Mouse (Mus musculus) cerebellum, adult 9-10 months (tissue): ENCODE measurements around the gene Anapc16.
"Not testable (repeated sequence)": the region's sequence is repeated elsewhere in the genome, so short reads cannot be mapped to it uniquely, and the experiment has no call there.

ENCODE experiments used
- DNase-seq: peaks from one replicate; pipeline ENCODE4 v3.0.0; 2022

Anapc16 gene

GRCm38 (mm10) chr10:60002673-60003212 is at the start of gene Anapc16, which contains the start of gene Ascc1:
TSS of gene Anapc16 (minus strand) at chr10:60003135.
TSS of gene Ascc1 (plus strand) at chr10:60002805.
- DNase-seq = peak; percentile 97

DNA sequence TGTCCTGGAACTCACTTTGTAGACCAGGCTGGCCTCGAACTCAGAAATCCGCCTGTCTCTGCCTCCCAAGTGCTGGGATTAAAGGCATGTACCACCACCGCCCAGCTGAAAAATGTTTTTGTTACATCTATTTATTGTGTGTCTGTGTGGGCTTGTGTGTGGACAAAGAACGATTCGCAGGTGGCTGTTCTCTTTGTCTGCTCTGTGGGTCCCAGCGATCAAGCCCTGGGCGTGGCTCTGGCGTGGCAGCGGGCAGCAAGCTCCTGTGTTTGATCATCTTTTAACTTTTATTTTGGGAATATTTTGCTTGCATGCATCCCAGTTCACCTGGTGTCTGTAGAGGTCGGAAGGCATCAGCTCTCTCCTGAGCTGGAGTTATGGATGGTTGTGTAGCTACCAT is 47.6 kb upstream of the Anapc16 start:
- DNase-seq = no peak

- peak; percentile 39 for DNase-seq
Measured at GRCm38 (mm10) chr10:60046696-60047095, 43.8 kb upstream of the Anapc16 start.

- DNase-seq = no peak
Measured at GRCm38 (mm10) chr10:60042350-60042922, 39.5 kb upstream of the Anapc16 start.

- no peak for DNase-seq
Measured at GRCm38 (mm10) chr10:60035744-60036143, 32.8 kb upstream of the Anapc16 start.

DNA sequence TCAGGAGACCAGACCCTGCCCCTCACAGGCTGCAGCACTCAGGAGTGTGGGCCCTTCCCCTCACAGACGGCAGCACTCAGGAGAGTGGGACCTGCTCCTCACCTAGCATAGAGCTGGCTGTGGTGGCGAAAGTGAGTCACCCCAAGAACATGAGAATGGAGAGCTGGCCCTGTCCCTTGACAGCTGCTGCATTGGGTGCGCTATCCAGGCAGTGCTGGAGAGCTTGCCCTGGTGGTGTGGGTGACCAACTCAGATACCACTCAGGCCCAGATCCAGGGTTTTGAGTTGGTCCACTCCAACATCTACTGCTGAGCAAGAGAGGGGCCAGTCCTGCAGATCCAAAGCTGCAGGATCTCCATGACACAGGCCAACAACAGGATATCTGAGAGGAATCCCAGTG is 31.7 kb upstream of the Anapc16 start:
- no peak for DNase-seq

- DNase-seq = no peak
Measured at GRCm38 (mm10) chr10:60033064-60033463, 30.1 kb upstream of the Anapc16 start.

- DNase-seq = no peak
Measured at GRCm38 (mm10) chr10:60032622-60033021, 29.7 kb upstream of the Anapc16 start.

- no peak for DNase-seq
Measured at GRCm38 (mm10) chr10:60031985-60032384, 29.1 kb upstream of the Anapc16 start.

DNA sequence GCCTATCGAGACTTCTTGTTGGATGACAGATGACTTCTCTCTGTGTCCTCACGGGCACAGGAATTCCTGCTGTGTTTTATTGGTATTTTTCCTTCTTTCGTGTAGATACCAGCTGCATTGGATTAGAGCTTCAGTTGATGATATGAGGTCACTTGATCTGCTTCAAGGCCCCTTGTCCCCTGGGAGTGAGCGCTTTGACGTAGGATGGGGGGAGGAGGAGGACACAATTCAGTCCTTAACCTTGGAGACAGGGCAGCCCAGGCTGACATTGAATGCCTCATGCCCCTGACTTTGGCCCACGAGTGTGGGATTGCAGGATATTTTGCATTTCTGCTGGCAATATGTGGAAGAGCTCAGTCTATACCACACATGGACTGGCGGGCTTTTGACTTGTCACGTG is 28.6 kb upstream of the Anapc16 start:
- DNase-seq = no peak

DNA sequence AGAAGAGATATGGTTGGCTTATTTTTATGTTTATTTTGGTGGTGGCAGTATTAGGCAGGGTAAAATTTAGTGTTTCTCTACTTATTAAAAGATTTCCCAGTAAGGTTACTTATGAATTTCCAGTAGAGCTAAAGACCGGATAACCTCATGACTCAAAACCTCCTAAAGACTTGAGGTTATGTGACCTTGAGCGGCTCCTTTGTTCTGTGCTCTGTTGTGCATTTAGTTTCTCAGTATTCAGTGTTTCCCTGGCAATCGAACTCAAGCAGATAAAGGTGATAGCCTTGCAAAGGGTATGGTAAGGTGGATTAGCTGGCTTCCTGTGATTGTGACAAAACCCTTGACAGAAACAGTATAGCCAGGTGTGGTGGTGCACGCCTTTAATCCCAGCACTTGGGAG is 26.5 kb upstream of the Anapc16 start:
- no peak for DNase-seq

DNA sequence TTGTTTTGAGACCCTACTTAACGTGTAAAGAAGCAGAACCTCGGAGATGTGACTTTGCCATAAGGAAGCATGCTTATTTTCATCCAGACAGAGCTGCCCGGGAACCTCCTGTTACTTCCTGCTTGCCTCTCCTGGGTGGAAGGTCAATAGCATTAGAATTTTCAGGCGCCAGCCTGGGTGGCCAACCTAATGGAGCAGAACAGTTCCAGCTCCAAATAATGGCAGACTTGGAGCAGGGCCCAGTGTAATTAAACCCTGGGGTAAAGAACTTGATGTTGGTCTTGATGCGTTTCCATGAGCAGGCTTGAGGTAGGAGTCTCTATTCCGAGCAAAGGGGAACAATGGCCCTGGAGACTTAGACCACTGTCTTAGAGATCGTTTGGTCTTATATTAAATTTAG is 26.0 kb upstream of the Anapc16 start:
- DNase-seq = no peak

DNA sequence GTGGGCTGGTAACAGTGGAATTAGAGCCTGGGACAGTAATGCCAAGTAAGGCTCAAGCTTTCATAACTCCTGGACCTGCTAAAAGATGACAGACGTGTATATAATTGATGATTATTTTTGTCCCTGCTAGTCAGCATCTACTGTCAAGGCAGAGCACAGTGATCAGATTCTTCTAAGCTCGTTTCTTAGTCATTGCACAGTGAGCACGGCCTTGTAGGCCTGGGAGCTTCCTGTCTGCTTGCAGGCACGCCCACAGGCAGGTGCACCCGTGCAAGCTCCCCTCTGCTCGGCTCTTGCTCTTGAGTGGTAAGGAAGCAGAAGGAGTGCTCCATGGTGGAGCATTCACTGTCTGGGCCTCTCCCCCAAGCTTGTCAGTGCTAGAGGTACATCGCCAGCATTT is 25.2 kb upstream of the Anapc16 start:
- no peak for DNase-seq

DNA sequence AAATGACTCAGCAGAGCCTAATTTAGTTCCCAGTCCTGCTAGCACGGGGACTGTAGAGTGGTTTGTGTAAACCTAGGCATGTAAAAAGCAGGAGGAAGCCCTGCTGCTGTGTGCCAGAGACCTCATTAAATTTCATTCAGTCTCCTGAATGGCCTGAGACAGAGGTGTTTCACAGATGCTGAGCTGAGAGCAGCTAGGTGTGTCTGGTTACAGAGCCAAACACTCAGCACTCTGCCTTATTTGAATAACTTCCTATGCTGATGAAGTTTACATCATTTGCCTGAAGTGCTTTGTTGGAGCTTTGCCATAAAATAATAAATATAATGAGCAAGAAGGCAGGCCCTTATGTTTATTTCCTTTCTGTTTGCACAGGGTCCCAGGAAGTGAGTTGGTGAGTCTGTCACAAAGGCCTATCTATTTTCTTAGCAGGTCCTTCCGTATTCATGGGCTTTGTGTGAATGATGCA is 24.7 kb upstream of the Anapc16 start:
- no peak for DNase-seq

GRCm38 (mm10) chr10:60026759-60027395 is 23.9 kb upstream of the Anapc16 start:
- DNase-seq = no peak

GRCm38 (mm10) chr10:60023751-60024150 is 20.8 kb upstream of the Anapc16 start:
- no peak for DNase-seq

- DNase-seq = no peak
Measured at GRCm38 (mm10) chr10:60019299-60019698, 16.4 kb upstream of the Anapc16 start.

- DNase-seq = no peak
Measured at GRCm38 (mm10) chr10:60016223-60016622, 13.3 kb upstream of the Anapc16 start.

DNA sequence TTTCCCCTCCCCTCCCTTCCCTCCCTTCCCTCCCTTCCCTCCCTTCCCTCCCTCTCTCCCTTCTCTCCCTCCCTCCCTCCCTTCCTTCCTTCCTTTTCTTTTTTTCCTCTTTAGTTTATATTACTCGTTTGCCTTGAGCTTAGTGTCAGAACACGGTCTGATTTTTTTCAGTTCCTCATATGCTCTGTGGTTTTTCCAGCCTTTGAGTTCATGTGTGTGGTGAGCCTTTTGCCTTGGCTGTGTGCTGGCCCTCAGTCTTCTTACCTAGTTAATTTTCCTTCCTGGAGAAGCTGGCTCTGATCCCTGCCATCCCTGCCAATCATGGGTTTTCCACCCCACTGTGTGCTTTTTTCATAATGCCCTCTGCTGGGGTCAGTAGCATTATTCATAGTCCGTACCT is 6.2 kb upstream of the Anapc16 start:
- no peak for DNase-seq

- peak; percentile 63 for DNase-seq
Measured at GRCm38 (mm10) chr10:60005264-60005663, 2.3 kb upstream of the Anapc16 start.

GRCm38 (mm10) chr10:60003847-60004246 is 912 bp upstream of the Anapc16 start:
- peak; percentile 58 for DNase-seq

GRCm38 (mm10) chr10:60003213-60003752 is 348 bp upstream of the Anapc16 start:
- DNase-seq = no peak

- no peak for DNase-seq
Measured at GRCm38 (mm10) chr10:60002203-60002602, 732 bp downstream of the Anapc16 start.

- not testable (repeated sequence) for DNase-seq
Measured at GRCm38 (mm10) chr10:60001663-60002062, 1.3 kb downstream of the Anapc16 start.
